Mouse (Mus musculus) liver, embryonic 13.5 days (tissue): ENCODE results near the gene Foxp1. TPM values are rescaled to one million over a fixed set of nuclear protein-coding genes. Genes with fewer than 3 reads are reported as not detected.
A peak's percentile ranks its signal among the peaks of the same experiment; 100 is the strongest.

Source experiments
- ATAC-seq: fragments of 200-750 bp; cut with Nextera tagmentation; 2 replicates; pipeline ENCODE4 v1.8.0; 2017; ENCODE audit warnings: low read depth, mild to moderate bottlenecking, moderate number of reproducible peaks, moderate library complexity
- DNase-seq: peaks from one replicate; pipeline ENCODE4 v3.0.0; 2022
- H3K27ac ChIP-seq: fragments of 300-500 bp; sonication (generic); 2 replicates; pipeline ENCODE4 v1.5.1; 2015; ENCODE audit warnings: moderate library complexity, mild to moderate bottlenecking, inconsistent platforms
- H3K27me3 ChIP-seq: fragments of 300-500 bp; sonication (generic); 2 replicates; pipeline ENCODE4 v1.6.1; 2015; ENCODE audit warnings: mild to moderate bottlenecking, inconsistent platforms
- H3K36me3 ChIP-seq: fragments of 300-500 bp; sonication (generic); 2 replicates; pipeline ENCODE4 v1.6.1; 2015; ENCODE audit warnings: mild to moderate bottlenecking, inconsistent platforms
- H3K4me1 ChIP-seq: fragments of 300-500 bp; sonication (generic); replicated peaks from 2 replicates; pipeline ENCODE4 v1.6.1; 2015; ENCODE audit warnings: inconsistent platforms
- H3K4me2 ChIP-seq: fragments of 300-500 bp; sonication (generic); 2 replicates; pipeline ENCODE4 v1.6.1; 2015; ENCODE audit warnings: inconsistent platforms, mild to moderate bottlenecking, moderate library complexity
- H3K4me3 ChIP-seq: fragments of 300-500 bp; sonication (generic); replicated peaks from 2 replicates; pipeline ENCODE4 v1.5.1; 2015; ENCODE audit warnings: mild to moderate bottlenecking, inconsistent platforms
- H3K9ac ChIP-seq: fragments of 300-500 bp; sonication (generic); 2 replicates; pipeline ENCODE4 v1.6.1; 2015; ENCODE audit warnings: mild to moderate bottlenecking, inconsistent platforms
- H3K9me3 ChIP-seq: fragments of 300-500 bp; sonication (generic); replicated peaks from 2 replicates; pipeline ENCODE4 v1.6.1; 2016; ENCODE audit warnings: inconsistent platforms
- WGBS: fragments of 180-500 bp; shearing (Covaris S2); methylation state at CpG from one replicate; pipeline ENCODE4 v1.1.7; 2015; ENCODE audit not compliant: insufficient replicate concordance; 5-methylcytosine and 5-hydroxymethylcytosine counted together
- polyA plus RNA-seq: library from polyadenylated mRNA; unstranded; fragments of >200 nt; fragmentation: Nextera tagmentation; extraction: Ambion mirVana; gene quantifications from 2 replicates; pipeline ENCODE4 v1.2.1, GENCODE M21; 2015

Foxp1 gene
- polyA plus RNA-seq, 1 experiment from 2014 or later: 14.2 TPM

DNA sequence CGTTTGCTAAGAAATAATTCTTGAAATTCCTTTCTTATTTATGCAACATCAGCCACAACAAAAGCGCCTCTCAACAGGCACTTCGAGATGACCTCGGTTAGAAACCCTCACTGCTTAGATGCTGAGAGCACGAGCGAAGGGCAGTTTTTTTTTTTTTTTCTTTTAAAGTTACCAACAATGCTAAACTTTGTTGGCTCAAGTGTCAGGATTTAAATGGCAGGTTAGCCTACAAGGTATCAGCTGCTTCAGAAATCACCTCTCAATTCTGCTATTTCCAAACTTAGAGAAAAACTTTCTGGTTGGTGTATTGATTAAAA lies 493.6 kb downstream of the Foxp1 start:
- H3K9me3 ChIP-seq: no peaks in the 10 kb centered on the region
- DNase-seq (no peak), ATAC-seq (no peak)
- 3% methylated on average over 6 of the region's 6 CpGs for WGBS
- peak overlapping the region; percentile 66 for H3K4me3 ChIP-seq
- peaks cover 21% of the 10 kb centered on the region for H3K27me3 ChIP-seq
- H3K36me3 ChIP-seq: no peaks in the 10 kb centered on the region
- no peak overlapping the region for H3K27ac ChIP-seq
- peaks cover 53% of the 10 kb centered on the region for H3K4me1 ChIP-seq
- H3K9ac ChIP-seq: peak overlapping the region; percentile 67; the same call in 1 of the 2 replicates
- peak overlapping the region; percentile 76 for H3K4me2 ChIP-seq

GRCm38 (mm10) chr6:99028161-99028988 lies 494.1 kb downstream of the Foxp1 start:
- ATAC-seq (peak; percentile 74), DNase-seq (no peak)
- Histone ChIP-seq H3K4me3 (peak overlapping the region; percentile 66), H3K27me3 (peaks cover 21% of the 10 kb centered on the region), H3K4me2 (peak overlapping the region; percentile 76), H3K27ac (peak overlapping the region; percentile 68), H3K9ac (peak overlapping the region; percentile 67), H3K36me3 (no peaks in the 10 kb centered on the region), H3K9me3 (no peaks in the 10 kb centered on the region), H3K4me1 (peaks cover 53% of the 10 kb centered on the region)
- 1% methylated on average over 63 of the region's 87 CpGs for WGBS

- 0% methylated on average over 20 of the region's 22 CpGs for WGBS
- no peak for DNase-seq
- Histone ChIP-seq H3K4me3 (peak overlapping the region; percentile 66), H3K9me3 (no peaks in the 10 kb centered on the region), H3K4me1 (peaks cover 51% of the 10 kb centered on the region), H3K27ac (peak overlapping the region; percentile 68), H3K36me3 (no peaks in the 10 kb centered on the region), H3K4me2 (peak overlapping the region; percentile 76), H3K9ac (peak overlapping the region; percentile 67), H3K27me3 (peaks cover 21% of the 10 kb centered on the region)
- peak; percentile 47 for ATAC-seq
These were observed 494.9 kb downstream of the Foxp1 start for GRCm38 (mm10) chr6:99027542-99028160.

GRCm38 (mm10) chr6:99026635-99027541 lies 495.6 kb downstream of the Foxp1 start:
- peak overlapping the region; percentile 67 for H3K9ac ChIP-seq
- peak overlapping the region; percentile 76 for H3K4me2 ChIP-seq
- ATAC-seq: no peak
- peak overlapping the region; percentile 66 for H3K4me3 ChIP-seq
- DNase-seq: no peak
- peaks cover 21% of the 10 kb centered on the region for H3K27me3 ChIP-seq
- H3K27ac ChIP-seq: peak overlapping the region; percentile 68; the same call in 1 of the 2 replicates
- WGBS: 7% methylated on average over 19 of the region's 19 CpGs
- H3K9me3 ChIP-seq: no peaks in the 10 kb centered on the region
- no peaks in the 10 kb centered on the region for H3K36me3 ChIP-seq
- H3K4me1 ChIP-seq: peaks cover 51% of the 10 kb centered on the region

GRCm38 (mm10) chr6:99026040-99026439 lies 496.5 kb downstream of the Foxp1 start:
- Histone ChIP-seq H3K36me3 (no peaks in the 10 kb centered on the region), H3K9me3 (no peaks in the 10 kb centered on the region), H3K27me3 (peaks cover 21% of the 10 kb centered on the region), H3K4me1 (peaks cover 43% of the 10 kb centered on the region), H3K27ac (no peak overlapping the region), H3K9ac (no peak overlapping the region), H3K4me3 (peak overlapping the region; percentile 25), H3K4me2 (peak overlapping the region; percentile 43)
- ATAC-seq: no peak
- WGBS: 40% methylated on average over 3 of the region's 3 CpGs
- no peak for DNase-seq

- H3K4me3 ChIP-seq: no peak overlapping the region
- WGBS: 34% methylated on average over 9 of the region's 9 CpGs
- H3K27me3 ChIP-seq: peaks cover 21% of the 10 kb centered on the region
- DNase-seq: no peak
- H3K36me3 ChIP-seq: no peaks in the 10 kb centered on the region
- H3K27ac ChIP-seq: no peak overlapping the region
- no peaks in the 10 kb centered on the region for H3K9me3 ChIP-seq
- H3K9ac ChIP-seq: no peak overlapping the region
- H3K4me2 ChIP-seq: peak overlapping the region; percentile 9; the same call in 1 of the 2 replicates
- peaks cover 39% of the 10 kb centered on the region for H3K4me1 ChIP-seq
- ATAC-seq: no peak
These were observed 497.9 kb downstream of the Foxp1 start for GRCm38 (mm10) chr6:99024588-99024987.

- Histone ChIP-seq H3K4me1 (peaks cover 16% of the 10 kb centered on the region), H3K9ac (no peak overlapping the region), H3K4me3 (no peak overlapping the region), H3K27ac (no peak overlapping the region), H3K27me3 (no peaks in the 10 kb centered on the region), H3K9me3 (no peaks in the 10 kb centered on the region), H3K36me3 (0 out of 2 replicates have a peak, but pooled peaks cover 5% of the 10 kb centered on the region), H3K4me2 (no peak overlapping the region)
- no peak for ATAC-seq
- no peak for DNase-seq
- WGBS: 54% methylated on average over 12 of the region's 12 CpGs
These were observed 501.7 kb downstream of the Foxp1 start for GRCm38 (mm10) chr6:99020570-99021444.

DNA sequence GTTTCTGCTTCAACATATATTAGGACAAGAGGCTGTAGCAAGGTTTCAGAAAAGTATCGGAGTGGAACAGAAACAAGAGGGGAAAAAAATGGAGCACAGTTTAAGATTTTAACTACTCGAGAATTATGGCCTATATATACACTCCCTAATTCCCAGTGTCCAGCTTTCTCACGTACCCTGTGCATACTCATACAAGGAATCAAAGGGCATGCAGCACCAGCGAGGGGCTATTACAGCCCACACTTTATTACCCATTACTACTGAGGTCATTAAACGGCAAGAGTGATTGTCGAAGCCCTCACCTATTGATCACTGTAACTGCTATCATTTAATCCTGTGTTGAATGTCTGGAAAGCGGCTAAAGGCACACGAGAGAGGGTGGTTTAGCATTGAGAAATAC lies 502.8 kb downstream of the Foxp1 start:
- no peak for DNase-seq
- H3K9me3 ChIP-seq: no peaks in the 10 kb centered on the region
- no peak overlapping the region for H3K4me3 ChIP-seq
- H3K4me1 ChIP-seq: peaks cover 7% of the 10 kb centered on the region
- no peak for ATAC-seq
- peaks cover 11% of the 10 kb centered on the region; the same call in 1 of the 2 replicates for H3K36me3 ChIP-seq
- no peak overlapping the region for H3K9ac ChIP-seq
- H3K27ac ChIP-seq: no peak overlapping the region
- no peak overlapping the region for H3K4me2 ChIP-seq
- 65% methylated on average over 8 of the region's 8 CpGs for WGBS
- no peaks in the 10 kb centered on the region for H3K27me3 ChIP-seq

GRCm38 (mm10) chr6:99019266-99019665 lies 503.3 kb downstream of the Foxp1 start:
- no peak for ATAC-seq
- Histone ChIP-seq H3K9me3 (no peaks in the 10 kb centered on the region), H3K4me2 (no peak overlapping the region), H3K9ac (no peak overlapping the region), H3K4me3 (no peak overlapping the region), H3K36me3 (peaks cover 15% of the 10 kb centered on the region; the same call in 1 of the 2 replicates), H3K4me1 (peaks cover 4% of the 10 kb centered on the region), H3K27me3 (no peaks in the 10 kb centered on the region), H3K27ac (no peak overlapping the region)
- WGBS: 77% methylated on average over 9 of the region's 9 CpGs
- DNase-seq: no peak

- Histone ChIP-seq H3K27me3 (no peaks in the 10 kb centered on the region), H3K4me3 (no peak overlapping the region), H3K4me1 (peaks cover 34% of the 10 kb centered on the region), H3K9ac (no peak overlapping the region), H3K9me3 (no peaks in the 10 kb centered on the region), H3K36me3 (peaks cover 26% of the 10 kb centered on the region), H3K4me2 (no peak overlapping the region), H3K27ac (no peak overlapping the region)
- 74% methylated on average over 16 of the region's 16 CpGs for WGBS
- DNase-seq (no peak), ATAC-seq (no peak)
These were observed 508.5 kb downstream of the Foxp1 start for GRCm38 (mm10) chr6:99013866-99014502.
